Mouse (Mus musculus): ENCODE results near the gene Mat2a. TPM values are rescaled to one million over a fixed set of nuclear protein-coding genes. Genes with fewer than 3 reads are reported as not detected.
"Not testable (repeated sequence)": the region's sequence is repeated elsewhere in the genome, so short reads cannot be mapped to it uniquely, and the experiment has no call there.

Gene Mat2a
- polyA plus RNA-seq (2016; fragmentation: Nextera tagmentation; extraction: Ambion mirVana) = 405 and 424 TPM in 2 replicates

GRCm38 (mm10) chr6:72439355-72440185, at the start of gene Mat2a:
Gene Mat2a, minus strand, starts transcription at chr6:72439558.
- ATAC-seq (ENCODE audit: low FRiP score) = peak; percentile 90
- Histone ChIP-seq H3K4me3 (peak within 1 kb of the TSS; percentile 78), H3K4me2 (replicated peaks) (peak within 1 kb of the TSS; percentile 78), H3K9ac (peak within 1 kb of the TSS; percentile 97), H3K36me3 (peaks cover 26% of the 10 kb centered on the region), H3K27ac (peak within 1 kb of the TSS; percentile 99), H3K9me3 (replicated peaks) (no peaks in the 10 kb centered on the region), H3K4me1 (peaks cover 38% of the 10 kb centered on the region), H3K27me3 (no peaks in the 10 kb centered on the region)
- WGBS = under 1% methylated on average over 68 of the region's 77 CpGs

- Histone ChIP-seq H3K27me3 (no peaks in the 10 kb centered on the region; the same call in 1 of the 2 replicates), H3K4me1 (no peaks in the 10 kb centered on the region), H3K4me2 (replicated peaks) (no peak overlapping the region), H3K27ac (no peak overlapping the region), H3K36me3 (no peaks in the 10 kb centered on the region), H3K4me3 (no peak overlapping the region), H3K9me3 (replicated peaks) (no peaks in the 10 kb centered on the region), H3K9ac (no peak overlapping the region)
- WGBS = 70% methylated on average over 3 of the region's 3 CpGs
- ATAC-seq (ENCODE audit: low FRiP score) = no peak
Observed at GRCm38 (mm10) chr6:72488850-72489249, 49.5 kb upstream of the Mat2a start.

GRCm38 (mm10) chr6:72487282-72487681, 47.9 kb upstream of the Mat2a start:
- WGBS = 72% methylated on average over 3 of the region's 3 CpGs
- Histone ChIP-seq H3K27me3 (no peaks in the 10 kb centered on the region), H3K27ac (no peak overlapping the region), H3K36me3 (no peaks in the 10 kb centered on the region), H3K4me1 (no peaks in the 10 kb centered on the region), H3K4me2 (replicated peaks) (no peak overlapping the region), H3K9ac (no peak overlapping the region), H3K4me3 (no peak overlapping the region), H3K9me3 (replicated peaks) (no peaks in the 10 kb centered on the region)
- no peak for ATAC-seq (ENCODE audit: low FRiP score)

GRCm38 (mm10) chr6:72486307-72486706, 46.9 kb upstream of the Mat2a start:
- H3K9me3 ChIP-seq (replicated peaks) = no peaks in the 10 kb centered on the region
- H3K27me3 ChIP-seq = no peaks in the 10 kb centered on the region
- H3K27ac ChIP-seq = no peak overlapping the region
- no peaks in the 10 kb centered on the region for H3K4me1 ChIP-seq
- 92% methylated on average over 6 of the region's 6 CpGs for WGBS
- no peak overlapping the region for H3K4me2 ChIP-seq (replicated peaks)
- no peak for ATAC-seq (ENCODE audit: low FRiP score)
- H3K4me3 ChIP-seq = no peak overlapping the region
- H3K36me3 ChIP-seq = no peaks in the 10 kb centered on the region
- H3K9ac ChIP-seq = no peak overlapping the region

DNA sequence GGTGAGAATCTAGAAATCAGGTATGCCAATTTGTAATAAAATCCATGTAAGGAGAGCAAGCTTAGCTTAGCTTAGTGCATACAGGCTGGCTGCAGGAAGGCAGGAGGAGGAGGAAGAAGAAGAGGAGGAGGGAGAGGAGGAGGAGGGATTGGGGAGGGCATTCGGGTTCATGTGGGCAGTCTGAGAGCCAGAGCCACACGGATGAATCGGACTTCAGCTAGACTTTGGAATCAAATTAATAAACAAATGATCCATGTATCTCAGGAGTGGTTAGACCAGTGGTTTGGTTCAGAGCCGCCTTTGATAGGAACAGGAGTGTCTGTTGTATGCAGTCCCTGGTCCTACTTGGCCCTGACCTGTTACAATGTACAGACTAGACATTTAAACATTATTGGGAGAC, 45.5 kb upstream of the Mat2a start:
- H3K4me2 ChIP-seq (replicated peaks) = no peak overlapping the region
- no peak overlapping the region for H3K27ac ChIP-seq
- 72% methylated on average over 4 of the region's 4 CpGs for WGBS
- no peak overlapping the region for H3K4me3 ChIP-seq
- H3K9ac ChIP-seq = no peak overlapping the region
- no peaks in the 10 kb centered on the region for H3K9me3 ChIP-seq (replicated peaks)
- H3K4me1 ChIP-seq = no peaks in the 10 kb centered on the region
- H3K27me3 ChIP-seq = no peaks in the 10 kb centered on the region
- H3K36me3 ChIP-seq = no peaks in the 10 kb centered on the region
- no peak for ATAC-seq (ENCODE audit: low FRiP score)

GRCm38 (mm10) chr6:72482156-72482555, 42.8 kb upstream of the Mat2a start:
- Histone ChIP-seq H3K9me3 (replicated peaks) (no peaks in the 10 kb centered on the region), H3K4me1 (no peaks in the 10 kb centered on the region), H3K4me2 (replicated peaks) (no peak overlapping the region), H3K4me3 (no peak overlapping the region), H3K9ac (no peak overlapping the region), H3K36me3 (no peaks in the 10 kb centered on the region), H3K27ac (no peak overlapping the region), H3K27me3 (no peaks in the 10 kb centered on the region)
- 74% methylated on average over 2 of the region's 2 CpGs for WGBS
- ATAC-seq (ENCODE audit: low FRiP score) = no peak

DNA sequence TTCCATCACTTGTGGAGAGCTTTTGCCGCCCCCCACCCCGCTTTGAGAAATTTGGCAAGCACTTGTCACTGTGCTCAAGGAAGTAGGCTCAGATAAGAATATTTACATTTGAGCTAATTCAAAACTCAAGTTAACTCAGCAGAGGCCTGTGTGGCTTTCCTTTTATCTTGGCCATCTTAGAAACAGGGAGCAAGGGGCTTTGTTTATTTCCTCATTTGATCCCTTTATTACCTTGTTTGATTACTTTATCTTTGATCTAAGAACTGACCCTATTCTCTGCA, 41.0 kb upstream of the Mat2a start:
- no peak for ATAC-seq (ENCODE audit: low FRiP score)
- Histone ChIP-seq H3K4me1 (no peaks in the 10 kb centered on the region), H3K36me3 (no peaks in the 10 kb centered on the region), H3K4me2 (replicated peaks) (no peak overlapping the region), H3K9ac (no peak overlapping the region), H3K9me3 (replicated peaks) (no peaks in the 10 kb centered on the region), H3K27me3 (no peaks in the 10 kb centered on the region), H3K4me3 (no peak overlapping the region), H3K27ac (no peak overlapping the region)
- WGBS = 90% methylated on average over 2 of the region's 2 CpGs

GRCm38 (mm10) chr6:72479645-72480421, 40.5 kb upstream of the Mat2a start:
- no peak overlapping the region for H3K27ac ChIP-seq
- H3K4me3 ChIP-seq = no peak overlapping the region
- no peak overlapping the region for H3K4me2 ChIP-seq (replicated peaks)
- no peak overlapping the region for H3K9ac ChIP-seq
- no peak for ATAC-seq (ENCODE audit: low FRiP score)
- no peaks in the 10 kb centered on the region for H3K9me3 ChIP-seq (replicated peaks)
- WGBS = 90% methylated on average over 12 of the region's 12 CpGs
- H3K36me3 ChIP-seq = no peaks in the 10 kb centered on the region
- H3K4me1 ChIP-seq = no peaks in the 10 kb centered on the region
- no peaks in the 10 kb centered on the region for H3K27me3 ChIP-seq

DNA sequence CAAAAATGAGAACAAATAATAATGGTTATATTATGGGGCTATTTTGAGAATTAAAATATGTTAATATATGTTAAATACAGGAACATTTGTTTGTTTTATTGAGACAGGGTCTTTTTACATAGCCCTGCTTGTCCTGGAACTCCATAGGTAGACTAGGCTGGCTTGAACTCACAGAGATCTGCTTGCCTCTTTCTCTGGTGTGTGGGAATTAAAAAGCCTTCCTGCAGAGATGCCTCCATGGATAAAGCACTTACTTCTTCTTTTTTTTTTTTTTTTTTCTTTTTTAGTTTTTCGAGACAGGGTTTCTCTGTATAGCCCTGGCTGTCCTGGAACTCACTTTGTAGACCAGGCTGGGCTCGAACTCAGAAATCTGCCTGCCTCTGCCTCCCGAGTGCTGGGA, 39.3 kb upstream of the Mat2a start:
- 95% methylated on average over 2 of the region's 3 CpGs for WGBS
- not testable (repeated sequence) for H3K9me3 ChIP-seq (replicated peaks); H3K27me3 ChIP-seq; ATAC-seq (ENCODE audit: low FRiP score); H3K27ac ChIP-seq; H3K36me3 ChIP-seq; H3K4me3 ChIP-seq; H3K9ac ChIP-seq; H3K4me2 ChIP-seq (replicated peaks); H3K4me1 ChIP-seq

DNA sequence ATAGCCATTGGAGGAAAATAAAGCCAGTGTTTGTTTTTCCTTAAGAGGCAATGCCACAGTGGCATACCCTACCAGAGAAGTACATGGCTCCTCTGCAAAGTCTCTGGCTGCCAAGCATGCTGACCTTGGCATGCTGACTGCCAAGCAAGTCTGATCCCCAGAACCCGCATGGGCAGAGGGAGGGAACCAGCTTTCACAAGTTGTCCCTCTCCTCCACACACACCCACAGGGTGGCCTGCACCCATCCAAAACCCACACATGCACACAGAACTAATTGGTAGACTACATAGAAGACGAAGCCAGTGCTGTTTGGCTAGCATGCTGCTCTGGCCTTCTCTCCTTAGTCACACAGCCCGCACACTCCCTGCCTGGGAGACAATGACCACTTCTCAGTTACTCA, 38.3 kb upstream of the Mat2a start:
- Histone ChIP-seq H3K36me3 (no peaks in the 10 kb centered on the region), H3K9ac (no peak overlapping the region), H3K4me2 (replicated peaks) (no peak overlapping the region), H3K9me3 (replicated peaks) (no peaks in the 10 kb centered on the region), H3K4me3 (no peak overlapping the region), H3K27ac (no peak overlapping the region), H3K4me1 (no peaks in the 10 kb centered on the region), H3K27me3 (no peaks in the 10 kb centered on the region)
- 88% methylated on average over 3 of the region's 3 CpGs for WGBS
- no peak for ATAC-seq (ENCODE audit: low FRiP score)

DNA sequence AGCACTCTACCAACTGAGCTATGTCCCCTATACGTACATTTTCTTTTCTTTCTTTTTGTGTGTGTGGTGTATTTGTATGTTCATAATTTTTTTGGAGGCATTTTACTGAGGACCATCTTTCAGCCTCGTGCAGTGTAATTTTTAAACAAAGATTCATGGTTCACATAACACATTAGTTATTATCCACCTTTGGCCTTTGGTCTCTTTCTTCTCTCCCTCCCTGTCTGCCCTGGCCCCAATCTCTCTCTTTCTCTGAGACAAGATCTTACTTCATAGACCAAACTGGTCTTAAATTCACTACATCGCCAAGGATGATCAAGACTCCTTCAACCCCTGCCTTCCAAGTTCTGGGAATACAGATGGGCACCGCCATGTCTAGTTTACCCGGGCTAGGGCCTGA, 37.5 kb upstream of the Mat2a start:
- no peaks in the 10 kb centered on the region for H3K36me3 ChIP-seq
- no peaks in the 10 kb centered on the region for H3K27me3 ChIP-seq
- H3K4me2 ChIP-seq (replicated peaks) = no peak overlapping the region
- WGBS = 89% methylated on average over 5 of the region's 5 CpGs
- H3K9ac ChIP-seq = no peak overlapping the region
- no peak overlapping the region for H3K27ac ChIP-seq
- no peak for ATAC-seq (ENCODE audit: low FRiP score)
- no peak overlapping the region for H3K4me3 ChIP-seq
- no peaks in the 10 kb centered on the region for H3K9me3 ChIP-seq (replicated peaks)
- no peaks in the 10 kb centered on the region for H3K4me1 ChIP-seq

GRCm38 (mm10) chr6:72475221-72475985, 36.0 kb upstream of the Mat2a start:
- Histone ChIP-seq H3K36me3 (no peaks in the 10 kb centered on the region), H3K4me2 (replicated peaks) (no peak overlapping the region), H3K9ac (no peak overlapping the region), H3K9me3 (replicated peaks) (no peaks in the 10 kb centered on the region), H3K27ac (no peak overlapping the region), H3K27me3 (no peaks in the 10 kb centered on the region), H3K4me3 (no peak overlapping the region), H3K4me1 (no peaks in the 10 kb centered on the region)
- 83% methylated on average over 4 of the region's 4 CpGs for WGBS
- ATAC-seq (ENCODE audit: low FRiP score) = no peak
